Comparison of ENCODE assay signal across 8 mouse cellular contexts in the genomic region with DNA sequence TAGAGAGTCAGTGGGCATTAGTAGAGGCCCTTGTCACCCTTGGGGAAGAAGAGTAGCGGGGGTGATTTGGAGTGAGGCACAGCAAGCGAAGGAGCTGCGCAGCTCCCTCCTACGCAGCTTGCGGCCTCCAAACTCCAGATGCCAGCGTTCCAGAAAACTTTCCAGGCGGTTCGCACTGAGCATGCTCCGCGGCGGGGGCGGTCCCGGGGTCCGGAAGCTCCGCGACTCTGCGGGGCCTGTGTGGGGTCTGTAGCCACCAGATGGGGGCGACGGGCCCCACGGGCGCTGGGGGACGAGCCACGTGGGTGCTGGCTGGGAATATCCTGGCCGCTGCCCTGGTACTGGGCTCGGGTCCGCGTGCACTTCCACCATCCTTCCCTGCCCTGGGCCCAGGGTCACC. TPM values are rescaled to one million over a fixed set of nuclear protein-coding genes. Genes with fewer than 3 reads are reported as not detected.
DNase-seq lines count a peak whose midpoint lies in the region; ATAC-seq and TF ChIP-seq lines count a peak whose summit lies in the region.

Evc2 (plus strand) TSS at position 212 of the 400 bp plus-strand sequence.

- CTCF ChIA-PET in Patski (lab: Charles Lee): interaction anchor here (1.9 to 3.9 kb wide), 3 partner anchors 11 to 49 kb away, joined by 4 to 22 read pairs (median 10); no protein-coding TSS in a partner anchor

- DNase-seq in Patski (ENCODE audit: low read depth, low spot score): no peak
- peak; percentile 85 for DNase-seq in embryo, embryonic 10 days (ENCODE audit: low spot score)
- peak; percentile 16 to 51 for DNase-seq in gastrocnemius, adult 8-10 months (ENCODE audit: low spot score in 2 of 2)
- peak; percentile 75 to 78 for DNase-seq in layer of hippocampus, postnatal 36 days
- DNase-seq in retina, postnatal 7 days (ENCODE audit: low read depth, low spot score): peak; percentile 21

- H3K27me3 ChIP-seq in Patski: no peaks in the 10 kb centered on the region
- H3K27me3 ChIP-seq in hindbrain, embryonic 15.5 days: 0 out of 2 replicates have a peak, but pooled peaks cover 7% of the 10 kb centered on the region
- no peaks in the 10 kb centered on the region for H3K27me3 ChIP-seq in lung, embryonic 16.5 days (ENCODE audit: control insufficient read depth, insufficient read depth, low read depth, low read length)

- H3K4me2 ChIP-seq in hindbrain, embryonic 15.5 days: peak within 1 kb of the TSS; percentile 100
- H3K4me2 ChIP-seq in lung, embryonic 16.5 days (ENCODE audit: low read depth, low read length): peak within 1 kb of the TSS; percentile 93

- no peak within 1 kb of the TSS for H3K27ac ChIP-seq in hindbrain, embryonic 15.5 days (replicated peaks)
- H3K27ac ChIP-seq in lung, embryonic 16.5 days (ENCODE audit: low read length): peak within 1 kb of the TSS; percentile 74

- TF ChIP-seq CTCF in Patski (IDR thresholded peaks at IDR 0.05): no peak

- H3K36me3 ChIP-seq in hindbrain, embryonic 15.5 days: no peaks in the 10 kb centered on the region
- no peaks in the 10 kb centered on the region for H3K36me3 ChIP-seq in lung, embryonic 16.5 days (ENCODE audit: control insufficient read depth, insufficient read depth, low read length)

- peak; percentile 60 for ATAC-seq in Patski
- peak; percentile 79 for ATAC-seq in hindbrain, embryonic 15.5 days (ENCODE audit: low FRiP score, low read depth)
- ATAC-seq in lung, embryonic 16.5 days (ENCODE audit: low read depth): peak; percentile 86
- ATAC-seq in inflammation-experienced regulatory T-cells, adult 6 months: no peak

- POLR2A ChIA-PET in Patski (lab: Charles Lee): interaction anchor here (3.2 kb wide), 1 partner anchor 30 kb away, joined by 21 read pairs; no protein-coding TSS in a partner anchor

- peak within 1 kb of the TSS; percentile 40 for H3K9ac ChIP-seq in hindbrain, embryonic 15.5 days
- H3K9ac ChIP-seq in lung, embryonic 16.5 days (ENCODE audit: low read length): peak within 1 kb of the TSS; percentile 82

- peaks cover 34% of the 10 kb centered on the region for H3K4me1 ChIP-seq in hindbrain, embryonic 15.5 days (replicated peaks)
- peaks cover 28% of the 10 kb centered on the region for H3K4me1 ChIP-seq in lung, embryonic 16.5 days (replicated peaks; ENCODE audit: control insufficient read depth, insufficient read depth, low read length)

- in situ Hi-C loops in Patski (cut with MboI; ENCODE audit: low pct_unique_long_range_greater_than_20kb): loop anchor here (25.0 kb wide), 2 partner anchors 851 to 1199 kb away; partner anchors contain the start of genes Ccdc96 and Tada2b

- H3K9me3 ChIP-seq in hindbrain, embryonic 15.5 days: no peaks in the 10 kb centered on the region
- H3K9me3 ChIP-seq in lung, embryonic 16.5 days (ENCODE audit: control insufficient read depth, low read length): no peaks in the 10 kb centered on the region

- H3K4me3 ChIP-seq in hindbrain, embryonic 15.5 days: peak within 1 kb of the TSS; percentile 65
- peak within 1 kb of the TSS; percentile 77 for H3K4me3 ChIP-seq in lung, embryonic 16.5 days (ENCODE audit: low read length)

- under 1% methylated on average over 26 of the region's 27 CpGs for WGBS in hindbrain, embryonic 15.5 days
- WGBS in lung, embryonic 16.5 days: under 1% methylated on average over 26 of the region's 27 CpGs

RNA-seq across cellular contexts. Expression of gene Evc2, which starts in this region (rescaled TPM):
- polyA plus RNA-seq in Patski (2021): 72.5 TPM
- total RNA-seq in gastrocnemius, adult 8-10 months (2022): 1 to 10 TPM; 7.3 to 8.5 (median 7.8) TPM
- 5.0 and 7.2 TPM in 2 replicates for polyA plus RNA-seq in hindbrain, embryonic 15.5 days (2015; fragmentation: Nextera tagmentation; extraction: Ambion mirVana)
- 10 to 100 TPM; 24.9 to 28.1 TPM for total RNA-seq in layer of hippocampus, postnatal 36 days (2021)
- polyA plus RNA-seq in lung, embryonic 16.5 days (2015; fragmentation: Nextera tagmentation; extraction: Ambion mirVana): 14.3 and 15.0 TPM in 2 replicates
- polyA plus RNA-seq in inflammation-experienced regulatory T-cells, adult 6 months (2017; shearing (Covaris generic)): not detected
